Mouse (Mus musculus) right cerebral cortex, postnatal 10 days (tissue): ENCODE data around the gene Fer1l5.

Experiments
- DNase-seq, 2 experiments: peaks; one replicate each; pipeline ENCODE4 v3.0.0; 2021; ENCODE audit warnings: low spot score in 2 of 2

The Fer1l5 gene

DNA sequence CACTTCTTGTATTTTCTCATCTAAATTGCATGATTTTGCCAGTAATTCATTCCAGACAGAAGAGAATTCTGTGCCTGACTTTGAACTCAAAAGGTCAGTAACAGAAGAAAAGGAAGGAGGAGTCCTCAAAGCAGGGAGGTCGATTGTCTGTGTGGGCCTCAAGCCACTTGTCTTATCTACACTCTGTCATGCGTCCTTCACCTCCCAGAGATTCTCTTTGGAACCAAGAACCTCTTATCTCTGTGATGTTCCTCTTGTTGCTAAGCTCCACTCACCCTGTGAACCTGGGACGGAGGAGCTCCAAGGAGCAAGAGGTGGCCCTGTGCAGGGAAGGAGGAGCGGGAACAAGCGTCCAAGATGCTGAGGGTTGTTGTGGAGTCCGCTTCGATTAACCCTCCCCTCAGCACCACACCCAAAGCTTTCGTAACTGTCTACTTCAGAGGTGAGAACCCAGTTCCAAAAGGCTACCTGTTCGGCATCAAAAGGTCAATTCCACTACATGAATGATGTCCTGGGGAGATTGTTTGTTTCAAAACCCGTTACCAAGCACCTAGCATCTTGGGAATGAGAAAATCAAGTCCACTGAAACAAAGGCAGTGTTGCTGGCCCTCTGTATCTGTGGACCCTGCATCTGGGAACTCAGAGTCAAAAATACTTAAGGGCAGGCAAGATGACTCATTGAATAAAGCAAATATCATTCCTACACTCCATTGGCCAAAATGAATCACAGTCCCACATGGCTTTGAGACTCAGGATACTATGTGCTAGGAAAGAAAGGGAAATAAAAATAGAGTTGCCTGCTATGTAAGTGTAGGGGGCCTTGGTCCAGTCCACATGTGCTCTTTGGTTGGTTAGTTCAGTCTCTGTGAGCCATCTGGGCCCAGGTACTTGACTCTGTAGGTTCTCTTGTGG is at the start of gene Fer1l5:
Fer1l5 (plus strand) TSS at position 358 of the 912 bp plus-strand sequence.
- DNase-seq: no peak

DNA sequence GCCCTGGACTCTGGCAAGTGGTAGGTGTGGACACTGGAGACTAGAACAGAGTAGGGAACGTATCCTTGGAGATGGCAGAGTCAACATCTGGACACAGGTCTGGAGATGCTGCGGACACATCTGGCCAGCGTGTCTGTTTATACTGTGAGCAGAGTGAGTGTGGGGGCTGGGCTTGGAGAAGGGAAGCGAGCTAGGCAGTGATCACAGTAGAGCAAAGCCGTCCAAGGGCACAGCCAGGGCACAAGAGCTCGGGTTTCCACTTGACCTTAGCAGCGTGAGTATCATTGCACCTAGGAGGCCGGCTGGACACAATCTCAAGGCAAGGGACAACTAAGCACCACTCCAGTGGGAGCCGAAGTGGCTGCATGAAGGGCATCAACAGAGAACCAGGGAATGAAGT is 49.0 kb upstream of the Fer1l5 start:
- no peak for DNase-seq

DNA sequence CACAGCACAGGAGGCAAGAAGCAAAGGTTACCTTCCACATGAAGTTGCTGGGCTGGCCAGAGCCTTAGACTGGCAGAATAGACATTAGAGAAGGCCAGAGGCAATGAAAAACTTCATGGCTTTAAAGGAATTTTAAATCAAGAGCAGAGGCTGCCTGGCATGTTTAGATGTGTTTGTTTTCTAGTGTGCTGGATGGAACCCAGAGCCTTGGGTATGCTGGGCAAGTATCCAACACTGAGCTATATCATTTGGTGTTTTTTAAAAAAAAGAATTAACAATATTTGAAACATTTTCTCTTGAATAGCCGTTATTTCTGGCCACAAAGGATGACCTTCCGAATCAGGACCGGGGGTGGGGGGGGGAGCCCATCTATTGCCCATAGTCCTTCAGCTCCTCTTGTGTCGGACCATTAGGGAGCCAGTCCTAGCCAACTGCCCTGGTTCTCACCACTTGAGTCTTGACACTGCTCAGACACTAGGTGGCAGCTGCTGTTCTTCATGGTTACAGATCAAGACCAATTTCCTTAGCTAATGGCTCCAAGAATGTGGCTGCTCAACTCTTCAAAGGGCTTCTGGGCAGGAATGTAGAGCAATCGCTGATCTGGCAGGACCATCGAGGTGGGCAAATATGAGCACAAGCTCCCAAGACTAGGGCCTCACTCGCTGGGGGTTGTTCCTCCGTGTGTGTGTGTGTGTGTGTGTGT is 48.2 kb upstream of the Fer1l5 start:
- DNase-seq: peak; percentile 68 to 71

DNA sequence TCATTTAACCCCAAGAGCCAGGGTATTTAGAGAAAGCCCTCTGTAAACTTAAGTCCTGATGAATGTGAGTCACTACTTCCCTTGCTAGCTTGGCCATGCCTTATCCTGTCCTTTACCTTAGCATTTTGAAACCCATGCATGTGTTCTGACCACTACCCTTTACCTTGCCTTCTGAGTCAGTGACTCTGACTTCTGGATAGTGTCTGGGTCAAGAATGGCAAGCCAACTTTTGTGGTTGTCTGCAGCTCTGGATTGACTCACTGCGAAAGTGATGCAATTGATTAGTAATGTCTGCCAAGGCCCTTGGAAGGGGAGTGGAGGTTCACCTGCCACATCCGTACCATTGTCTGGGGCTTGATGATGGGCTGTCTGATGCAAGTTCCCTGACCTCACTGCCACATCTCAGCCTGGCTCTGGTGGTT is 46.2 kb upstream of the Fer1l5 start:
- DNase-seq: no peak

DNA sequence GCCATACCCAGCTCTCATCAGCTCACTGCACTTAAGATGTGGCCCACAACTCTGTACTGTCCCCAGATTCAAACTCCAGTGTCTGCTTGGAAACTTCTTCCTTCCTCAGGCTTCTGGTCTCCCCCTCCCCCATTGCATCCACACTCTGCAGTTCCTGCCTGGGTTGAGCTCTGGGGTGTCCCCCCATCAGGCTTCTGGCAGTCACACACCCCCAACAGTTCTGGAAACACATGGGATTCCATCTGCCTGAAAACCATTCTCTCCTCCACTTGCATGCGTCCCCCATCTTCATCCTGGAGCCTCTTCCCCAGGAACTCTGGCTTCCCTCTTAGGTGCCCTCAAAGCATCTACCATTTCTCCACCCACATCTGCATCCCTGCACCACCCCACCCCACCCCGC is 45.3 kb upstream of the Fer1l5 start:
- no peak for DNase-seq

DNA sequence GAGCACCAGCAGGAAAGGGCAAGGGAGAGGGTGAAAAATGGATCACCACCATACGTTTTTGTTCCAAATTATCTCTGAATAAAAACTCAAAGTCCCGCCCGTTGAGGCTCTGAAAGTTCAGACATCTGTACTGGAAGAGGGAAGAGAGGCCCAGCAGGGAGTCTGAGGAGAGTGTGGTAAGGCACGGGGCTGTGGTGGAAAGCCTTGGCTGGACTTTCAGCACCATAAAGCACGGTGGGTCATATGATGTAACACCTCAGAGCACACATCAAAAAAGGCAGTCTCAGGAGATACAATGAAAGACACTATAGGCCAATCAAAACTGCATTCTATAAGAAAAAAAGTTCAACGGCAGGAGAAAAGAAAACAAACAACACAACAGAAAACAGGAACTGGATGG is 40.3 kb upstream of the Fer1l5 start:
- DNase-seq: no peak

DNA sequence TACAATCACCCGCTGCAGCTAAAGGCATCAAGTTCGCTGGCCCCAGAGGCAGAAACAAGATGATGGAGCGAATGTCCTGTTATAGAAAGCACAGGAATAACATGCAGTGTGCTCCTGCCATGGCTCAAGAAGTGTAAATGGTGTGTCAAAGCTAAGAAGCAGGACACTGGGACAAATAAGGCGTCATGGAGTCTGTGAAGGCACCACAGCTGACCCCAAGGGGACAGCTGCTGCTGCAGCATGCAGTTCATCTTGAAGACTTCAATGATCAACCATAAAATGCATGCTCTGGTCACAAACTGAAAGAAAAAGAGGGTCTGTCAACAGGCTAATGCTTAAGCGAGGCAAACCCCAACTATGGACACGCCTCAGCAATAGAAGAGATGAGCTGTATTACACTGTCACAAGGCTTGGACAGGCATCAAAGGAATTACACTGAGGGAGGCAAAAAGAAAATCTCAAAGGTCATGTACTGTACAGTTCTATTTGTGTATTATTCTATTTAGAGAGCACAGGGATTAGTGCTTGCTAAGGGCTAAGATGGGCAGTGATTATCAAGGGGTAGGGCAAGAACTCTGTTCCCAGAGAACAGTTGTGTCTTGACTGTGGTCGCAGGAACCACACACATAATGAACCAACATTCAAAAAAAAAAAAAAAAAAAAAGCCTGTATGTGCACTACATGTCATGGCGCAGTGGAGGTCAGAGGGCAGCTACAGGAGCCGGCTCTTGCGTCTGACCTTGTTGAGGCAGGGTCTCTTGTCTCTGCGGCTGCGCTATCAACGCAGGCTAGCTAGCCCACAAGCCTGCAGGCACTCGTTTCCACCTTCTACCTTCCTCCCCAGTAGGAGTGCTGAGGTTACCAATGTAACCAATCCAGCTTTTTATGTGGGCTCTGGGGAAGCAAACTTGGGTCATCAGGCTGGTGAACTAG is 38.9 kb upstream of the Fer1l5 start:
- DNase-seq: no peak

DNA sequence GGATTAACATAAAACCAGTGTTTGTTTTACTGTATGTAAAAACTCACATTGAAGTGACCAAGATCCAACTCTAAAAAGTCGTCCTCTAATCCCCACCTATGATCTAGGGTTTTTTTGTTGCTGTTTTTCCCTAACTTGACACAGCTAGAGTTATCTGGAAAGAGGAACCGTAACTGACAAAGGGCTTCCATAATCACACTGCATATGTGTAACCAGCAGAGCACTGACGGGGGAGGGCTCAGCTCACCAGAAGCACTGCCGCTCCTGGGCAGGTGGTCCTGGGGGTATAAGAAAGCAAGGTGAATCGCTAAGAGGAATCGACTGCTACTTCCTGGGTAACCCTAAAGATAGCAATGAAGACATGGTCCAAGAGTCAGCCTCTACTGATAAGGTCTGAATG is 29.5 kb upstream of the Fer1l5 start:
- DNase-seq: no peak

DNA sequence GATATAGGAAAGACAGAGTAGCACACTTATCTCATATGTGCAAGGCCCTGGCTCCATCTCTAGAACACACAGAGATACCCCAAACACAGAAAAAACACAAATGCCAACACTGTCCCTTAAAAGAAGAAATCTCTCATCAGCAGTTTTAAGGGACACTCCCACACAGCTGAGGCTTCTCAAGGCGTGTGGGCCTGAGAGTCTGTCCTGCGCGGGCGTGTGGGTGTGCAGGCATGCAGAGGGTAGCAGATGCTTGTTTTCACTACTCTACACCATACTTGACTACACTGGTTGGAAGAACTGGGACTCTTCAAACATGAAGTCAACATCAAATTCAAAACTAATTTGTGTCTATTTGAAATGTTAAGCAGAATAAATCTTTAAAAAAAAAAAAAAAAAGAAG is 19.7 kb upstream of the Fer1l5 start:
- no peak for DNase-seq

DNA sequence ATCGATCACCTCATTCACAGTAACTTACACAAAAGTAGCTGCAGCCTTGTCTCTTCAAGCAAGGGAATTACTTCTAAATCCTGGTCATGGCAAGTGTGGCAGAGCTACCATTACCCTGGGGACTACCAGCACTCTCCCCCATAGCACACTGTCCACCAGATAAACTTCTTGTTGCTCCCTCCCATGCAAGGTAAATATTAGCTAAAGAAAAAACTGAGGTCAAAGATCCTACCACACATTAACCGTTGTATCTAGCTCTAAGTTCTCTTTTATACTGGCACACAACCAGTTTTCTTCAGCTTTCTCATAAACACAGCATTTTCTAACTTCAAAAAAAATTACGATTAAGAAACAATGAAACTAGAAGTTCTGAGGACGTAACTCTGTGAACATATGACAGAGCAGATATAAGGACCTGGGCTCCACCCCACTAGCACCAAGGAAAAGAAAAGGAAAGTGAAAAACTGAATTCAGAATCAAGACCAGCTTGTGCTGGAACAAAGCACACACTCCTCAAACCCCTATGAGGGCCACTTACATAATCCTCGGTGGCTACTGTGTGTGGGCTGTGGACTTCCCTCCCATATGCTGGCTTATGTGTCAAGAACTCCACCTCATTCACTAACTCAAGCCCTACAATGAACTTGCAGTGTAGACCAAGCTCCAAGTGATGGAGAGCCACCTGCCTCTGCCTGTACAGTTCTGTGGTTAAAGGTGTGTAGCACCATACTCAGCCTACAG is 15.0 kb upstream of the Fer1l5 start:
- no peak for DNase-seq

DNA sequence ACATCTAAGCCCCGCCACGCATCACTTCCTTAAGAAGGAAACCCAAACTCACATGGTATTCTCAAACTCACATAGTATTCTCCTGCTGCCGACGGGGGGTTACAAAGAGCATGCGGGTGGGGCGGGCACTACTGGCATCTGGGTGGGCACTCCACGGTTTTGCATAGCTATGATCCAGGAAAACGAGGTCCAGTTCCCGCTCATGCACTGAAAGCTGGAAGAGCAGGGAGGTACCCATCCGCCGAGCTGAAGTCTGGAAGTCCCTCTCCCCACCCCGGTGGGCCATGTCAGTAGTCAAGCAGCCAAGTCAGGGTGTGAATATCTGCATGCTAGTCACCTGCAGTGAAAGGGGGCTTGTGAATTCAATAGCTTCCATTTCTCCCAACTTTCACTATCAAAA is 4.4 kb upstream of the Fer1l5 start:
- no peak for DNase-seq

DNA sequence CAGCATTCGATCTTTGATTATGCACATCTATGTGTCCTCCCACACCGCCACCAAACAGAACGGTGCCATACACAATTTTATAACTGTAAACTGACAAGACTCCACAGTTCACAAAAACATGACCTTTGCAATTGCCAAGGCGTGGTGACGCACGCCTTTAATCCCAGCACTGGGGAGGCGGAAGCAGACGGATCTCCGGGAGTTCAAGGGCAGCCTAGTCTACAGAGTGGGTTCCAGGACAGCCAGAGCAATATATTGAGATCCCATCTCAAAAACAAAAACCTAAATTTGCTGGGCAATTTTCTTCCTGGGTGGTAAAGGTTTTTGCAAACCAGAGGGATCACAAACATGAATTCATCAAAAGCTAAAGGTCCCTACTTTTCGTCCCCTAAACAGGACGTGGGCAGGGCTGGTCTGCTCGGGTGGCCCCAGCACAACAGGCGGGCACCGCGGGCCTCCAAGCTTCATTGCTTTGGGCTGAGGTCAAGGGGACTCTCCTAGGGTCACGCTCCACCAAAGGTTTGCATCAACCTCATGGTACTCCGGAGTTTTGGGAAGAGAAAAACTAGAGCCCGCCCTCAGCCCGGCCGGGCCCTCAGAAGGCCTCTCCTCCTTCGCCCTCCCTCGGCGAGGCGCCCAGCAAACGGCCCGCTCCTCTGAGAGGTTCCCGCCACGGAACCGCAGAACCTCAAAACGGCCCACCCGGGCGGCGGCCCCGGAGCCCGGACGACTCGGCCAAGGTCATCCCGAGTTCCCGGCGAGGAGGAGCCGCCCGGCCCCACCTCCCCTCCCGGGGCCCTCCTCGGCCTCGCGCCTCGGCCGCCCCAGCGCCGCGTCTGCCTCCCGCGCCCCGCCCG is 3.8 kb upstream of the Fer1l5 start:
- peak; percentile 54 to 55 for DNase-seq

DNA sequence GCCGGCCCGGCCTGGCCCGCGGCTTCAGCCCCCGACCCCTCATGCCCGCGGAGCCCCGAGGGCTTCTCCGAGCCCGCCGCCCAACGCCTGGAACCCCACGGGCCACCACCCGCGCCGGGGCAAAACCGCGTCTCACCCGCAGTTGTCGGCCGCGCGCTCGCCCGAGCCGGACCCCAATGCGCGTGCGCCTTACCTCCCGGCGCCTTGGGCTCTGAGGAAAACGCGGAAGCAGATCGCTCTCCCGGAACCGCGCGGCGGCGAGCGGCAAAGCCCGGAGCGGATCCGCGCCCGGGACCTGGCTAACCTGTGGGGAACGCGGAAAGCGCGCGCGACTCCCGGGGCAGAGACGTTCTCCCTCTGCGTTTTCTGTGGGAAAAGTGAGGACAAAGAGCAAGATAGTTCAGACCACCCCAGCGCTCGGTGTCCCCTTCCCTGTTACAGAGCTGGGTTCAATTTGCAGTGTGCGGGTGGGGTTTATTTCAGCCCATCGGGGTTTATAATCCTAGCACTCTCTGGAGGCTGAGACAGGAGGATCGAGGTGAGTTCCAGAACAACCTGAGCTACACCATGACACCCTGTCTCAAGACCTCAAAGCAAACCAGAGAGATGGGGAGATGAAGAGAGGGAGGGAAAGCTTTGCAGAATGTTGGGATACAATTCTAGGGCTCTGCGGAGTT is 3.0 kb upstream of the Fer1l5 start, which contains the start of gene Kansl3:
Kansl3 (minus strand) TSS at position 213 of the 677 bp plus-strand sequence.
- DNase-seq: peak; percentile 89 to 93

DNA sequence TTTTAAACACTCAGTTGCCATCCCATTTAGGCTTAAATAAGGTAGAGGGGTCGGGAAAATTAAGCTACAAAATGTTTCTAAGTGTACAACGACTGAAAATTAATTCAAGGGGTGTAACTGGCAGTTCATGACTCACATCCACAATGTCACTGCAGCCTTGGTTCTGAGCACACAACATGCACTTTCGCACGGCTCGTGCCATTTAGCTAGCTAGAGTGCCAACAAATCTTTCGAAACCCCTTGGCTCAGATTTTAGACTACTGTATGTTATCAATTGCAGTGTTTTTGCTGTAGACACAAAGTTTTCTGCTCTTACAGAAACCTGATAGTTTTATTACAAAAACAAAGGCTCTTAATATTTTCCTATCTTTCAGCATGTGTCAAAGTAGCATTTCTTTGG is 1.2 kb upstream of the Fer1l5 start:
- no peak for DNase-seq

DNA sequence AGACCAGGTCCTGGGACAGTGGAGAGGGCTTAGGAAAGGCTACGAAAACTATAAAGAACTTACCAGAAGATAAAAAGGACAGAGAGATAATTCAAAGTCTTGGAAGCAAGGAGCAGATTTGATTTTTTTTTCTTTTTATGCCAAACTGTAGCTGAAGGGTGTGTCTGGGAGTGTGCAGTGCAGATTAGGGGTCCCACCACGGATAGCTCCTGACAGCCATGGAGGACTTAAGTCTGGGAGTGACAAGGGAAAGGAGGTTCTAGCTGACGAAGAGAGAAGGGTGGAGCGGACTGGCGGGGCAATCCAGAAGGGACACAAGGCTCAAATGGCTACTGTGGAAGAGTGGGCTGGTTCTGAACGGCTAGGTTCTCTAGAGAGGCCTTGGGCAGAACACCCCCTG is 6.8 kb downstream of the Fer1l5 start:
- no peak for DNase-seq

DNA sequence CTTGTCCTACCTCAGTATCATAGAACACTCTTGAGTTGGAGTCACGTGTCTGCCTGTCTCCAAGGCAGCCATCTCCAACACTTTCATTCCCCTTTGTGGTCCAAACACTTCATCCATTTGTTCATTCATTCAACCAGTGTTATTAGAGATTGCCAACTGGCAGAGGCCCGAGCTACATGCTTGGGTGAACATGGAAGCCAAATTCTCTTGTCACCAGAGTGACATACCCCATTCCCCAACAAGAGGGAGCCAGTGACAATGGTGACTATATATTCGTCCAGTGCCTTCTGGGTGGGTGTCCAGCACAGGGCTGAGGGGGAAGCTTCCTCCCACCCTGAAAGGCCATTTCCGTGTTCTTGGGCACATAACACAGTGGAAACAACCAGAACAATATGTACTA is 7.5 kb downstream of the Fer1l5 start:
- DNase-seq: no peak

DNA sequence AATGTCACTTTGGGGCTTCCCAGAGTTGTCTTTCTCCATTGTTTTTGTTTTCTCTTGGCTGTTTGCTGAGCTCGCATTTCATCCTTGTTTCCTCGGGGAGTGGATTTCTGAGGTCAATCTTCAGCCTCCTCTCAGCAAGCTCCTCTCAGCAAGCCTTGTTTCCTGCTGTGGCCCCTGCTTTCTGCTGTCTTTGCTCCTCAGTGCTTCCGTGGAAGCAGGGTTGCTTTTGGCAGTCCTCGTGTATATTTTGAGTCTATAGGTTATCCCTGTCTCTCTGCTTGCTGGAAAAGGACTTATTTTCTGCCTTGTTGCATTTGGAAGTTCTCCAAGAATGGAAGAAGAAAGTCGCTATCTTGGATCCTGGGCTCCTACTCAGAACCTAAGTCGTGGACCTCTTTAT is 24.9 kb downstream of the Fer1l5 start:
- DNase-seq: no peak

DNA sequence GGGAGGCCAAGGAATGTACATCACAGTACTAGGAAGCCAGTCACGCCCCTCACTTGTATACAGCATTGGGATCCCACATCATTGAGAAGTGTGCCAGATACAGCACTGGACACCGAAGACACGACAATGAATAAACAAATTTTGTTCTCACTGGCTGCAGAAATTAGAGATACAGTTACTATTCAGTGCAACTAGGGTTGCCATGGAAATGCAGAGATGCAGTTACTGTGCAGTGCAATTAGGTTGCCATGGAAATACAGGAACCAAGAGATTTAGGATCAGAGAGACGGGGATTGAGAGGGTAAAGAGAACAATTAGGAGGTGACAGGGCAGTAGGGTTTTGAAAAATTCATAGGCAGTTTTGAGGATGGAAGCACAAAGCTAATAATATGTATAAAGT is 29.4 kb downstream of the Fer1l5 start:
- peak in 1 of 2 experiments; percentile 67 for DNase-seq

DNA sequence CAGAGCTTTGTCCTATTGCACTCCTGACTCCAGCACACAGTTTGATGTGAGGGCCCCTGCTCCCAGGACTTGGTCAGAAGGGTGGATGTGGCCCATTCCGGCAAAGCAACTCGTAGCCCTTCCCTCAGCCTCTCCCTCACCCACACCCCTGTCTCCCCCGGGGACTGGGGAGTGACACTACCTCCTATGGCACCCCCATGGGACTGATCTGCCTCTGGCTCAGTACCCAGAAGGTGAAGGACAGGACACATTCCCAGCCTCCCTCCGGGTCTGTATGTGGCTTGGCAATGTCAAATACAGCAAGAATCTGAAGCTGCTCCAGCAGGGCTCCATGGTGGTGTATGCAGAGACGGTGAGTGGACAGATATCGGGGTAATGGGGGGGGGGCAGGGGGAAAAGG is 32.4 kb downstream of the Fer1l5 start:
- no peak for DNase-seq

DNA sequence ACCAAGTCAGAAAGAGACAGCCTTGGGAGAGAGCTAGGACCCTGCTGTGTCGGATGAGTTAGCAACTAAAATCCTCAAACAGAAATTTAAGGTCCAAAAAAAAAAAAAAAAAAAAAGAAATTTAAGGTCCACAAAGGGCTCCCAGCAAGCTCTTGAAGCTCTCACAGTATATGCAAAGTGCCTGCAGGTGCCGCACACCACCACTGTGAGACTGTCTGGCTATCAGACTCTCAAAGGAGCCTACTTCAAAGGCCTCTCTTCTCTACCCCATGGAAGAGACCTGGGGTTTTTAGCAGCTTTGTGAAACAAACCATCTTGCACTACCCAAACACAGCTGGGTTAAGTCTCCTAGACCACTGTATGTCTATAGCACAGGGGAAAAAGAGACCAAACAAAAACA is 57.4 kb downstream of the Fer1l5 start:
- no peak for DNase-seq
